ENCODE assay signal across 15 mouse cellular contexts in genomic region chr14:31909291-31909690, GRCm38 (mm10).
A peak's percentile ranks its signal among the peaks of the same experiment; 100 is the strongest.
DNase-seq lines count a peak whose midpoint lies in the region; ATAC-seq and TF ChIP-seq lines count a peak whose summit lies in the region.
"Had no signal": no experiment of that assay in that cellular context is flagged by ENCODE, and none has a peak within 500 bp of the region (broad histone marks: within the 10 kb centered on the region; RNA-seq: fewer than 3 reads in every experiment).

No protein-coding gene starts in this region.

- TF ChIP-seq CTCF in hindbrain, postnatal 0 days (IDR thresholded peaks at IDR 0.05; ENCODE audit: low read depth): no peak

- no peak overlapping the region for H3K9ac ChIP-seq in heart, embryonic 12.5 days
- H3K9ac ChIP-seq in heart, embryonic 13.5 days: no peak overlapping the region
- no peak overlapping the region for H3K9ac ChIP-seq in hindbrain, postnatal 0 days (replicated peaks; ENCODE audit: low read length)
- H3K9ac ChIP-seq: limb, embryonic 15.5 days had no signal

- peak; percentile 46 to 82 for DNase-seq in heart, adult 18-20 months
- DNase-seq in kidney, adult 9 months: peak; percentile 58
- peak; percentile 56 for DNase-seq in lung, postnatal 10 days
- no peak for DNase-seq in cerebellum, adult 18-20 months
- no peak for DNase-seq in hindbrain, postnatal 0 days (ENCODE audit: low spot score)
- no peak for DNase-seq in testis, postnatal 10 days (ENCODE audit: low spot score)
- DNase-seq: adrenal gland, postnatal 25 days; cerebellum, adult 11 months; spleen, adult 18-20 months had no signal

- H3K27ac ChIP-seq in heart, embryonic 12.5 days (ENCODE audit: poor library complexity, severe bottlenecking): no peak overlapping the region
- H3K27ac ChIP-seq in heart, embryonic 13.5 days (replicated peaks): peak overlapping the region; percentile 28; the same call in 1 of the 2 replicates
- no peak overlapping the region for H3K27ac ChIP-seq in hindbrain, postnatal 0 days
- H3K27ac ChIP-seq: limb, embryonic 15.5 days had no signal

- WGBS in heart, embryonic 12.5 days: 43% methylated on average over 4 of the region's 4 CpGs
- WGBS in heart, embryonic 13.5 days: 36% methylated on average over 4 of the region's 4 CpGs
- WGBS in hindbrain, postnatal 0 days: 82% methylated on average over 4 of the region's 4 CpGs

- H3K36me3 ChIP-seq in heart, embryonic 12.5 days: no peaks in the 10 kb centered on the region
- H3K36me3 ChIP-seq in heart, embryonic 13.5 days: no peaks in the 10 kb centered on the region
- H3K36me3 ChIP-seq in hindbrain, postnatal 0 days (ENCODE audit: insufficient read depth, low read length): no peaks in the 10 kb centered on the region
- H3K36me3 ChIP-seq: limb, embryonic 15.5 days had no signal

- H3K4me2 ChIP-seq in heart, embryonic 12.5 days: no peak overlapping the region
- no peak overlapping the region for H3K4me2 ChIP-seq in heart, embryonic 13.5 days
- no peak overlapping the region for H3K4me2 ChIP-seq in hindbrain, postnatal 0 days (ENCODE audit: low read depth, low read length)
- H3K4me2 ChIP-seq: limb, embryonic 15.5 days had no signal

- no peak for ATAC-seq in heart, embryonic 12.5 days (ENCODE audit: insufficient number of reproducible peaks, low FRiP score)
- ATAC-seq in heart, embryonic 13.5 days (ENCODE audit: extremely low read depth, insufficient number of reproducible peaks, low FRiP score, low TSS enrichment): no peak
- no peak for ATAC-seq in hindbrain, postnatal 0 days

- H3K4me1 ChIP-seq in heart, embryonic 12.5 days (replicated peaks): no peaks in the 10 kb centered on the region
- peaks cover 5% of the 10 kb centered on the region; the same call in 1 of the 2 replicates for H3K4me1 ChIP-seq in heart, embryonic 13.5 days
- H3K4me1 ChIP-seq in hindbrain, postnatal 0 days (ENCODE audit: insufficient read depth, low read length): no peaks in the 10 kb centered on the region
- H3K4me1 ChIP-seq: limb, embryonic 15.5 days had no signal

- H3K4me3 ChIP-seq in heart, embryonic 12.5 days: no peak overlapping the region
- no peak overlapping the region for H3K4me3 ChIP-seq in heart, embryonic 13.5 days
- H3K4me3 ChIP-seq in hindbrain, postnatal 0 days (ENCODE audit: low read length): no peak overlapping the region
- H3K4me3 ChIP-seq: limb, embryonic 15.5 days; megakaryocyte, embryonic 14.5 days; myocyte had no signal

- H3K27me3 ChIP-seq in heart, embryonic 12.5 days (replicated peaks): no peaks in the 10 kb centered on the region
- H3K27me3 ChIP-seq in heart, embryonic 13.5 days (replicated peaks): no peaks in the 10 kb centered on the region
- no peaks in the 10 kb centered on the region for H3K27me3 ChIP-seq in hindbrain, postnatal 0 days (ENCODE audit: insufficient read depth, low read length)
- H3K27me3 ChIP-seq: CH12.LX; limb, embryonic 15.5 days had no signal

- no peaks in the 10 kb centered on the region for H3K9me3 ChIP-seq in heart, embryonic 12.5 days (replicated peaks)
- no peaks in the 10 kb centered on the region for H3K9me3 ChIP-seq in heart, embryonic 13.5 days
- H3K9me3 ChIP-seq in hindbrain, postnatal 0 days (ENCODE audit: low read length): no peaks in the 10 kb centered on the region
- H3K9me3 ChIP-seq: limb, embryonic 15.5 days had no signal

Comparison
In these comparisons a context has a peak if more than half of its experiments do, and no peak if none do; other contexts are left out.
1. DNase-seq: peak in heart, adult 18-20 months (2 of 2), kidney, adult 9 months (single experiment) and lung, postnatal 10 days (single experiment); none in cerebellum, adult 18-20 months (0 of 2), hindbrain, postnatal 0 days (single experiment) and testis, postnatal 10 days (single experiment).